Mouse (Mus musculus): ENCODE results near the gene Exoc4. TPM values are rescaled to one million over a fixed set of nuclear protein-coding genes. Genes with fewer than 3 reads are reported as not detected.

Gene Exoc4
- polyA plus RNA-seq, 1 experiment, result 40.1 TPM

DNA sequence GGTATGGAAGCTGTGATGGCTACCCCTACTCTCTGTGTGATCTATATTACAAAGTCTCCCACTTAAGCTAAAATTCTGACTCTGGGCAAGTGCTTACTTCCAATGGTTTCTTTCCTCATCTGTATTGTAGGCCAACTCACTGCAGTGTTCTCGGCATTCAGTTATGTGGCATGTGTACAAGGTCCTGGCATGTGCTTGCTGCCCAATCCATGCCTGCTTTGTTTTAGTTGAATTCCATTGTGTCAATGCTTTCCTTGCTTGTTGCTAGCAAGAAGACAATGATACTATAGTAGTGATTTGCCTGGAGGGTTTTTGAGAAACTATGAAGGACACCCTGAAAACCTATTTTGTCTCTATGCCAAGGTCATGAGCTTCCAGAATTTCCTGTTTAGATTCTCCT lies 365.1 kb downstream of the Exoc4 start:
- no peak overlapping the region for H3K4me3 ChIP-seq

GRCm38 (mm10) chr6:33618590-33618989 lies 369.7 kb downstream of the Exoc4 start:
- Histone ChIP-seq H3K79me2 (ENCODE audit: control insufficient read depth, insufficient read depth) (no peaks in the 10 kb centered on the region), H3K27me3 (ENCODE audit: control insufficient read depth, insufficient read depth, insufficient read length) (no peaks in the 10 kb centered on the region), H3ac (ENCODE audit: control insufficient read depth, insufficient read length) (no peak overlapping the region), H3K4me3 (no peak overlapping the region), H3K36me3 (ENCODE audit: control insufficient read depth, insufficient read depth) (no peaks in the 10 kb centered on the region), H3K4me2 (ENCODE audit: low read depth) (no peak overlapping the region)
- no peak for TF ChIP-seq MAX (IDR thresholded peaks at IDR 0.05; ENCODE audit: low read depth)
- no peak for TF ChIP-seq TCF3 (IDR thresholded peaks at IDR 0.05; ENCODE audit: insufficient read length, low read depth)
- TF ChIP-seq CEBPB (IDR thresholded peaks at IDR 0.05; ENCODE audit: insufficient read depth, poor library complexity, severe bottlenecking), result no peak
- no peak for TF ChIP-seq USF1 (IDR thresholded peaks at IDR 0.05; ENCODE audit: low read depth)
- TF ChIP-seq MYOD1 (IDR thresholded peaks at IDR 0.05; ENCODE audit: control insufficient read depth in 1 of 3, insufficient read length in 2 of 3, low read depth in 2 of 3), result no peak
- no peak for TF ChIP-seq TCF12 (IDR thresholded peaks at IDR 0.05; ENCODE audit: insufficient read depth, poor library complexity, severe bottlenecking)

More for the DNA sequence above, 365.1 kb downstream of the Exoc4 start:
- Histone ChIP-seq H3ac (ENCODE audit: control insufficient read depth, insufficient read length) (no peak overlapping the region), H3K27me3 (ENCODE audit: control insufficient read depth, insufficient read depth, insufficient read length) (no peaks in the 10 kb centered on the region), H3K36me3 (ENCODE audit: control insufficient read depth, insufficient read depth) (no peaks in the 10 kb centered on the region), H3K79me2 (ENCODE audit: control insufficient read depth, insufficient read depth) (no peaks in the 10 kb centered on the region), H3K4me2 (ENCODE audit: low read depth) (no peak overlapping the region)
- TF ChIP-seq TCF12 (IDR thresholded peaks at IDR 0.05; ENCODE audit: insufficient read depth, poor library complexity, severe bottlenecking) (no peak), MYOD1 (IDR thresholded peaks at IDR 0.05; ENCODE audit: control insufficient read depth in 1 of 3, insufficient read length in 2 of 3, low read depth in 2 of 3) (no peak), SRF (IDR thresholded peaks at IDR 0.05; ENCODE audit: control insufficient read depth, insufficient read length, low read depth) (no peak), USF1 (IDR thresholded peaks at IDR 0.05; ENCODE audit: low read depth) (no peak), E2F4 (IDR thresholded peaks at IDR 0.05; ENCODE audit: insufficient read depth) (no peak), CEBPB (IDR thresholded peaks at IDR 0.05; ENCODE audit: insufficient read depth, poor library complexity, severe bottlenecking) (no peak), POLR2AphosphoS2 (IDR thresholded peaks at IDR 0.05; ENCODE audit: insufficient read length, low read depth) (no peak)

GRCm38 (mm10) chr6:33620701-33621100 lies 371.8 kb downstream of the Exoc4 start:
- no peaks in the 10 kb centered on the region for H3K27me3 ChIP-seq (ENCODE audit: control insufficient read depth, insufficient read depth, insufficient read length)
- no peak overlapping the region for H3ac ChIP-seq (ENCODE audit: control insufficient read depth, insufficient read length)
- no peak for TF ChIP-seq TCF12 (IDR thresholded peaks at IDR 0.05; ENCODE audit: insufficient read depth, poor library complexity, severe bottlenecking)
- TF ChIP-seq USF1 (IDR thresholded peaks at IDR 0.05; ENCODE audit: low read depth), result no peak
- no peak for TF ChIP-seq MYOD1 (IDR thresholded peaks at IDR 0.05; ENCODE audit: control insufficient read depth in 1 of 3, insufficient read length in 2 of 3, low read depth in 2 of 3)
- no peak for TF ChIP-seq POLR2A (IDR thresholded peaks at IDR 0.05; ENCODE audit: insufficient read length, low read depth)
- no peak for TF ChIP-seq E2F4 (IDR thresholded peaks at IDR 0.05; ENCODE audit: insufficient read depth)
- no peak for TF ChIP-seq SRF (IDR thresholded peaks at IDR 0.05; ENCODE audit: control insufficient read depth, insufficient read length, low read depth)
- no peak for TF ChIP-seq POLR2AphosphoS2 (IDR thresholded peaks at IDR 0.05; ENCODE audit: insufficient read length, low read depth)
- no peak for TF ChIP-seq REST (IDR thresholded peaks at IDR 0.05; ENCODE audit: insufficient read depth, insufficient read length)
- no peaks in the 10 kb centered on the region for H3K79me2 ChIP-seq (ENCODE audit: control insufficient read depth, insufficient read depth)
- H3K36me3 ChIP-seq (ENCODE audit: control insufficient read depth, insufficient read depth), result no peaks in the 10 kb centered on the region
- no peak overlapping the region for H3K4me2 ChIP-seq (ENCODE audit: low read depth)
- no peak overlapping the region for H3K4me3 ChIP-seq

- no peak overlapping the region for H3ac ChIP-seq (ENCODE audit: control insufficient read depth, insufficient read length)
- H3K79me2 ChIP-seq (ENCODE audit: control insufficient read depth, insufficient read depth), result no peaks in the 10 kb centered on the region
- no peak for TF ChIP-seq REST (IDR thresholded peaks at IDR 0.05; ENCODE audit: insufficient read depth, insufficient read length)
- no peak for TF ChIP-seq MYOD1 (IDR thresholded peaks at IDR 0.05; ENCODE audit: control insufficient read depth in 1 of 3, insufficient read length in 2 of 3, low read depth in 2 of 3)
- TF ChIP-seq MYOG (IDR thresholded peaks at IDR 0.05; ENCODE audit: control insufficient read depth in 1 of 3, insufficient read depth in 1 of 3, insufficient read length in 2 of 3, low read depth in 2 of 3), result no peak
- no peak for TF ChIP-seq SRF (IDR thresholded peaks at IDR 0.05; ENCODE audit: control insufficient read depth, insufficient read length, low read depth)
- no peak for TF ChIP-seq TCF3 (IDR thresholded peaks at IDR 0.05; ENCODE audit: insufficient read length, low read depth)
- no peak for TF ChIP-seq MAX (IDR thresholded peaks at IDR 0.05; ENCODE audit: low read depth)
- TF ChIP-seq CEBPB (IDR thresholded peaks at IDR 0.05; ENCODE audit: insufficient read depth, poor library complexity, severe bottlenecking), result no peak
- no peak for TF ChIP-seq E2F4 (IDR thresholded peaks at IDR 0.05; ENCODE audit: insufficient read depth)
- TF ChIP-seq POLR2A (IDR thresholded peaks at IDR 0.05; ENCODE audit: insufficient read length, low read depth), result no peak
- TF ChIP-seq USF1 (IDR thresholded peaks at IDR 0.05; ENCODE audit: low read depth), result no peak
- TF ChIP-seq POLR2AphosphoS2 (IDR thresholded peaks at IDR 0.05; ENCODE audit: insufficient read length, low read depth), result no peak
- no peak for TF ChIP-seq TCF12 (IDR thresholded peaks at IDR 0.05; ENCODE audit: insufficient read depth, poor library complexity, severe bottlenecking)
- no peak overlapping the region for H3K4me3 ChIP-seq
- no peaks in the 10 kb centered on the region for H3K27me3 ChIP-seq (ENCODE audit: control insufficient read depth, insufficient read depth, insufficient read length)
- no peak overlapping the region for H3K4me2 ChIP-seq (ENCODE audit: low read depth)
- no peaks in the 10 kb centered on the region for H3K36me3 ChIP-seq (ENCODE audit: control insufficient read depth, insufficient read depth)
These were observed 377.0 kb downstream of the Exoc4 start for GRCm38 (mm10) chr6:33625931-33626330.

DNA sequence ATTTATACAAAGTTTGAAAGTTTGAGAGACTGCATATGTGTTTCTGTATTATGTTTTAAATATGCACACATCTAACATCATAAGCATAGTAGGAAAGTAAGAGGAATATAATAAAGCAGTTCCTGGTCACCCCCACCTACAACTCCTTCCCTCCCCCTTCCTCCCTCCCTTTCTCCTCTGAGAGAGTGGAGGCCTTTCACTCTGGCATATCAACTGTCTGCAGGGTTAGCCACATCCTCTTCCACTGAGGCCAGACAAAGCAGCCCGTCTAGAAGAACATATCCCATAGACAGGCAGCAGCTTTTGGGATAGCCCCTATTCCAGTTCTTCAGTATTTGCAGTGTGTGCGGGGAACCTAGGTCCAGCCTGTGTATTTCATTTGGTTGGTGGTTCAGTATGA lies 382.2 kb downstream of the Exoc4 start:
- Histone ChIP-seq H3K4me2 (ENCODE audit: low read depth) (no peak overlapping the region), H3ac (ENCODE audit: control insufficient read depth, insufficient read length) (no peak overlapping the region), H3K27me3 (ENCODE audit: control insufficient read depth, insufficient read depth, insufficient read length) (no peaks in the 10 kb centered on the region), H3K79me2 (ENCODE audit: control insufficient read depth, insufficient read depth) (no peaks in the 10 kb centered on the region), H3K36me3 (ENCODE audit: control insufficient read depth, insufficient read depth) (no peaks in the 10 kb centered on the region), H3K4me3 (no peak overlapping the region)
- TF ChIP-seq MYOG (IDR thresholded peaks at IDR 0.05; ENCODE audit: control insufficient read depth in 1 of 3, insufficient read depth in 1 of 3, insufficient read length in 2 of 3, low read depth in 2 of 3) (no peak), MYOD1 (IDR thresholded peaks at IDR 0.05; ENCODE audit: control insufficient read depth in 1 of 3, insufficient read length in 2 of 3, low read depth in 2 of 3) (no peak), TCF3 (IDR thresholded peaks at IDR 0.05; ENCODE audit: insufficient read length, low read depth) (no peak), POLR2AphosphoS2 (IDR thresholded peaks at IDR 0.05; ENCODE audit: insufficient read length, low read depth) (no peak), USF1 (IDR thresholded peaks at IDR 0.05; ENCODE audit: low read depth) (no peak), TCF12 (IDR thresholded peaks at IDR 0.05; ENCODE audit: insufficient read depth, poor library complexity, severe bottlenecking) (no peak), MAX (IDR thresholded peaks at IDR 0.05; ENCODE audit: low read depth) (no peak), E2F4 (IDR thresholded peaks at IDR 0.05; ENCODE audit: insufficient read depth) (no peak)
